Mouse (Mus musculus): ENCODE data around the gene Plekha6.

The Plekha6 gene

DNA sequence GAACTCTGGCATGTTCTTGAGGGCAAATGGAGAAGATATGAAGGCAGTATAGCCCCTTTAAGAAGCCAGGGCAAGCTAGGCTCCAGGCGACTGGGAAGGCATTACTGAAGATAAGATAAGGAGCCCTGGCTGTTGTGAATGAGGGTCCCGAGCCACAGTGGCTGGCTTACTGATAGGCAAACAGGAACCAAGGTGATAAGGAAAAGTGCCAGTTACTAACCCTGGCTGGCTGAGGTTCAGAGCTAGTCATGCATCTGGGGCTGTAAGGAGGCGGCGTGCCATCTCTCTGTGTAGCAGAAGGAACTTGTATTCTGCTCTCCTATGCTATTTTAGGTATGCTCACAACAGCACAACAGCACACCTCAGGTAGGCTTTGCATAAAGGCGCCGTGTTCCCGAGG is 80.7 kb downstream of the Plekha6 start:
- DNase-seq (ENCODE audit: low spot score in 2 of 2): no peak

DNA sequence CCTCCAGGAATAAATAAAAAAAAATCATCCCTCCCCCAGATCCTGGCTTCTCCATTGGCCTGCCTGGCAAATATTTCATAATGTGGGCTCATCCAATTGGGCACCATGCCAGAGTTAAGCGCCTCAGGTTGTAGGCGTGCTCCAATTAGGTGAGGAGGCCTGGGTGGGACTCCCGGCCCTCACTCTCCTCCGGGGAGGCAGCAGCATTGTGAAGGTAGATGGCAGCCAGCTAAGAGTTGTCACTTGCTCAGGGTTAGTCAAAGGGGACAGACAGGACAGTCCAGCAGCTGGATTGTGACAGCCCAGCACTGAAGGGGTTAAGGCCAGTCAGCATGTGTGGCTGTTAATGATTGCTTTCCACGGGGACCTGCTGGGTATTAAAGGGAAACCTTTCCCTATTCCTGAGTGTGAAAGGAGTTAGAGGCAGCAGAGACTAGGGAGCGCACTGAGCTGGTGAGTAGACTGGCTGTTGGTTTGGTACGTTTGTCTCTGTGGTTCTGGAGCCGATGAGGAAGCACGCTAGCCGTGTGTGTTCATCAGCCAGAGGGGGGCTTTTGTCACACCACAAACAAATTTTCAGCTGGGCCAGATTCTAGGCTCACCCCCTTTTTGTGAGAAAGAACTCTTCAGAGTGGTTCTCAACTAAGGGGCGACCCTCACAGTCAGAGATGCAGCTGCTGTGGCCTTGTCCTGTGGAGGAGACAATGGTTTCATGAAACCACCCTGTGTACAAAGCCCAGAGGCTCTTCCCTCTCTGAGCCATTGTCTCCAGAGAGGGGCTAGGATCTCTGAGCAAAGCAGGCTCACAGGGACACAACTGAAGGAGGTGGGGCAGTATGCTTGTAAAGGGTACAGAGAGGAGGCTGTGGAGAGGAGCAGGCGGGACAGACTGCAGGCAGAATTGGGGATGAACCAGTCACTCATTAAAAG is 81.9 kb downstream of the Plekha6 start:
- DNase-seq (ENCODE audit: low spot score in 2 of 2): no peak

GRCm38 (mm10) chr1:133247189-133247588 is 83.2 kb downstream of the Plekha6 start:
- no peak for DNase-seq (ENCODE audit: low spot score in 2 of 2)

GRCm38 (mm10) chr1:133250761-133251160 is 86.8 kb downstream of the Plekha6 start:
- DNase-seq (ENCODE audit: low spot score in 2 of 2): no peak

GRCm38 (mm10) chr1:133251625-133252034 is 87.6 kb downstream of the Plekha6 start:
- no peak for DNase-seq (ENCODE audit: low spot score in 2 of 2)

GRCm38 (mm10) chr1:133252251-133252650 is 88.2 kb downstream of the Plekha6 start:
- no peak for DNase-seq (ENCODE audit: low spot score in 2 of 2)

GRCm38 (mm10) chr1:133252801-133253531 is 89.0 kb downstream of the Plekha6 start:
- DNase-seq (ENCODE audit: low spot score in 2 of 2): no peak

GRCm38 (mm10) chr1:133253532-133253866 is 89.5 kb downstream of the Plekha6 start:
- DNase-seq (ENCODE audit: low spot score in 2 of 2): no peak

DNA sequence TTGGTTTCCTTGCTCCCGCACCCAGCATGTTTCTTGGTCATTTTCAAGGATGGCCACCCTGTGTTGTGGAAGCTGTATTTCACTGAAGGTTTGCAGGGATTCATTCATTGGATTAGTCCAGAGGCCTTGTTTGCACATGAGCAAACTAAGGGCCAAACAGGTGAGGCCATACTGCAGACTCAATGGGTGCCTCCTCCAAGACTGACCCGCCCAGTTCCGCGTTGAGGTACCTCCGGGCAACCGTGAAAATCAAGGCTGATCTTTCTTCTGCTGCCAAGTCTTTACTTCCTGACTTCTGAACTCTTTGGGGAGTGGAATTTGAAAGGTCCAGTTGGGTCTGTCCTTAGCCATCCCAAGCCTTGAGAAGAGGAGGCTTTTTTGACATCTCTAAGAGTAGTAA is 90.2 kb downstream of the Plekha6 start:
- no peak for DNase-seq (ENCODE audit: low spot score in 2 of 2)

GRCm38 (mm10) chr1:133254856-133255764 is 91.1 kb downstream of the Plekha6 start:
- DNase-seq (ENCODE audit: low spot score in 2 of 2): no peak

- DNase-seq (ENCODE audit: low spot score in 2 of 2): no peak
These were observed 91.8 kb downstream of the Plekha6 start for GRCm38 (mm10) chr1:133255776-133256175.

DNA sequence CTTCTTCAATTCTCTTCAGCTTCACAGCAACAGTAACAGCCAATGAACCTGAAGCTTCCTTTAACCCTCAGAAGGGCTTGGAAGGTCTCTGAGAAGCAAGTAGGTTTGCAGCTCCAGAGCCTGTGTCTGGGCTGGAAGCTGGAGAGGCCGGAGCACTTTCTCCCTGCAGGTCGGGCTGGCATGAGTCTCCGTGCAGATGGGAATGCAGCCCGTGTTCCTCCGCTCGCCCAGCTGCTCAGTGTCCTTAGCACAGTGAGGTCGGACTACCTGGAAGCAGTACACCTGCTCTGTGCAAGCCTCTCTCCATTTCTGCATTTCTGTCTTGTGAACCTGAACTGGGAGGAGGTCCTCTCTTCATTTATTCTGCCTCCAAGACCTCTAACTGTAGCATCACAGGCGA is 92.3 kb downstream of the Plekha6 start:
- no peak for DNase-seq (ENCODE audit: low spot score in 2 of 2)

- DNase-seq (ENCODE audit: low spot score in 2 of 2): no peak
These were observed 94.7 kb downstream of the Plekha6 start for GRCm38 (mm10) chr1:133258694-133259093.

GRCm38 (mm10) chr1:133262628-133263027 is 98.6 kb downstream of the Plekha6 start:
- DNase-seq (ENCODE audit: low spot score in 2 of 2): no peak

GRCm38 (mm10) chr1:133263134-133263533 is 99.1 kb downstream of the Plekha6 start:
- DNase-seq (ENCODE audit: low spot score in 2 of 2): no peak

DNA sequence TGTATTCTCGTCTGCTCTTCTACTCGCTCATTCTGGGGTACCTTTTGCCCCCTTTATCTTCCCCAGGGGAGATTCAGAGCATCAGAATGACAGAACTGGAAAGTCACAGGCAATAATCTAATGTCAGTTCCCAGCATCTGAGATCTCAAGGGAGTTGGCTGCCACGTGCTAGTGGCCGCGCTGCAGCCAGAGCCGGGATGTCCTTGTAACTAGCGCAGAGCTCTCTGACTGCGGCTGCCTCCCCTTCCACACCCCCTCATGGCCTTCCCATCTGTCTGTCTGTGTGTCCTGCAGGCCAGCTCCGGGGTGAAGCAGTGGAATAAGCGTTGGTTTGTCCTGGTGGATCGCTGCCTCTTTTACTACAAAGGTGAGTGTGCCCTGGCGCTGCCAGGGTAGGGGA is 100.4 kb downstream of the Plekha6 start:
- DNase-seq (ENCODE audit: low spot score in 2 of 2): no peak

GRCm38 (mm10) chr1:133265114-133265766 is 101.2 kb downstream of the Plekha6 start:
- DNase-seq (ENCODE audit: low spot score in 2 of 2): no peak

- DNase-seq (ENCODE audit: low spot score in 2 of 2): no peak
These were observed 103.1 kb downstream of the Plekha6 start for GRCm38 (mm10) chr1:133267094-133267493.

DNA sequence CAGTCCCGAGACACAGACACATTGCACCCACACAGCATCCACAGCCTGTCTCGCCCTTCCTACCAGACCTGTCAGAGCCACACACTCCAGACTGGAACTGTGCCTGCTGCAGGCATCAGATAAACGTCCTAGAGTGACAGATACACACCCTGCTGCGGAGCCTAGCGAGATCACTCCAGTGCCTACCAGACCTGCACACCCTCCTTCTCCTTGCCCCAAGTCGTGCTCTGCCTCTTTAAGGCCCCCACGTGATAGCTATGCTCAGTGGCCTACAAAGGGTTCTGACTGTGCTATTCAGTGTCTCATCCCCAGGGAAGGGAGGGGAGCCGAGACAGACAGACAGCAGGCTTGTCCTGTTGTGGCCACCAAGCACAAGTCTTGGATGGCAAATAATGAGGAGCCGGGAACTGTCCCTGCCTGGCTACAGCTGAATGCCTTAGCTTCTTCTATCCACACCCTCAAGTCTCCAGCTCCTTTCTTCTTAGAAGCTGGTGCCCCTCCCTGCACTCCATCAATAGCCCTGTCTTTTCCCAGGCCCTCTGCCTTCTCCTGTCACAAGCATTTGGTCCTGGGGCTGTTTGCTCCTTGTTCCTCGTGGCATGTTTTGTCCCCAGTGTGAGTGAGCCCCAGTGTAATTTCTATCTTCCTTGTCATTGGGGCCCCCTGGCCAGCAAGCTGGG is 103.9 kb downstream of the Plekha6 start:
- DNase-seq (ENCODE audit: low spot score in 2 of 2): peak in 1 of 2 experiments; percentile 24

GRCm38 (mm10) chr1:133268503-133268902 is 104.5 kb downstream of the Plekha6 start:
- DNase-seq (ENCODE audit: low spot score in 2 of 2): no peak

DNA sequence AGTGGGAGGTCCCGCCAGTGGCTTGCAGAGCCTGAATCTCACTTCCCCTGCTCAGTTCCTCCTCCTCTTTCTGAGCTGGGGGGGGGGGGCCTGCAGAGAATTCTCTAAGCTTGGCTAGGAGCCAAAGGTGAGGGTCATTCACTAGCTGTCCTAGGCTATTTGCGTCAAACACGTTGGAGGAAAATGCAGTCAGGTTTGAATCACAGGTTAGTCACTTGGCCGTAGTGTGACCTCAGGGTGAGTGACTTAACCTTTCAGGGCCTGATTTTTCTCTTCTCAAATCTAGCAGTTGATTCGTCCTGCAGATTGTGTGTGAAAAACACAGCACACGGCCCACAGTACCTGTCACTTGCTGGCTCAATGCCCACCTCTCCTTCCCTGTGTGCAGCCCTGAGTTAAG is 106.3 kb downstream of the Plekha6 start:
- DNase-seq (ENCODE audit: low spot score in 2 of 2): no peak

Data from right cerebral cortex, postnatal 36 days (tissue).